Mouse (Mus musculus): Measurements from ENCODE around the gene Ctnnd2.

DNA sequence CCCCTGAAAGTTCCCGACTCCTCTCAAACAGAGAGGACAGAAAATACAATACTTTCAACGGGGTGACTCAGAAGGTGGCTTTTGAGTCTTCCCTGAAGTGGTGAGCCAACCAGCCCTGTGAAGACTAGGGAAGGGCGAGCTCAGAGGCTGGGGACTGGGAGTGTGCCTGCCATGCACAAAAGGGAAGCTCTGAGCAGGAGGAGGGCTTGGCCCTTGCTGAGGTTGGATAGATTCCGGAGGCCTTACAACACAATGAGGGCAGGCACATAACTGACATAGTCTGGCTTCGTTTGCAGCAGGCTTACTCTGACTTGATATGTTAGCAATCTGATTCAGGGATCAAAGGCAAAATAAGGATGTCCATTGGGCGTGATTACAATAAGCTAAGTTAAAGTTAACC is 477.6 kb downstream of the Ctnnd2 start:
- TF ChIP-seq CTCF (conservative IDR thresholded peaks at IDR 0.05; ENCODE audit: insufficient read depth, insufficient read length, low read depth, low read length), result no peak
- no peak for TF ChIP-seq POLR2A (IDR thresholded peaks at IDR 0.05; ENCODE audit: low read depth, low read length)
